Mouse (Mus musculus): ENCODE data around the gene Id2.

DNA sequence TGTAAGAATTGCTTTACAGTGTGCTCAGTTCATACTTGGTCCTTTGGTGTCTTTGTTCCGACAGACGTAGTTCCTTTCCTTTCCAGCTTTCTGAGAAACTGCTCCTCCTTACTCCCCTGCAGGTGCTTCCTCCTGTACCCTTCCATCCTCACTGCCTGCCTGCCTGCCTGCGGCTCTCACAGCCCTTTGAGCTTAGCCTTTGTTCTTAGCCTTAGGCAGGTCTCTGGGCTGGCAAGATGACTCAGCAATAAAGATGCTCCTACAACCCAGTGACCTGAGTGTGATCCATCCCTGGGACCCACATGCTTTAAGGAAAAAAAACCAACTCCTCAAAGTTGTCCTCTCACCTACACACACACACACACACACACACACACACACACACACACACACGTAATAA lies 42.0 kb downstream of the Id2 start:
- no peak for TF ChIP-seq POLR2A (IDR thresholded peaks at IDR 0.05; ENCODE audit: borderline replicate concordance, low read depth, low read length)
- no peak for TF ChIP-seq CTCF (IDR thresholded peaks at IDR 0.05; ENCODE audit: low read depth, low read length)
